Mouse (Mus musculus) brain, embryonic 14.5 days (tissue): ENCODE data around the gene Ncbp2.

ENCODE experiments used
- CTCF ChIP-seq: fragments of 200-500 bp; IDR thresholded peaks from 2 replicates; pipeline ENCODE4 v1.5.1; 2012; ENCODE audit warnings: inconsistent platforms, mild to moderate bottlenecking, moderate library complexity, borderline replicate concordance; ENCODE audit not compliant: insufficient read depth, insufficient read length; ENCODE audit errors: extremely low read depth
- POLR2A ChIP-seq: fragments of 200-500 bp; IDR thresholded peaks from 2 replicates; pipeline ENCODE4 v1.6.1; 2012; ENCODE audit warnings: mild to moderate bottlenecking, inconsistent platforms, borderline replicate concordance; ENCODE audit not compliant: poor library complexity, insufficient read depth, insufficient read length, severe bottlenecking; ENCODE audit errors: extremely low read depth

DNA sequence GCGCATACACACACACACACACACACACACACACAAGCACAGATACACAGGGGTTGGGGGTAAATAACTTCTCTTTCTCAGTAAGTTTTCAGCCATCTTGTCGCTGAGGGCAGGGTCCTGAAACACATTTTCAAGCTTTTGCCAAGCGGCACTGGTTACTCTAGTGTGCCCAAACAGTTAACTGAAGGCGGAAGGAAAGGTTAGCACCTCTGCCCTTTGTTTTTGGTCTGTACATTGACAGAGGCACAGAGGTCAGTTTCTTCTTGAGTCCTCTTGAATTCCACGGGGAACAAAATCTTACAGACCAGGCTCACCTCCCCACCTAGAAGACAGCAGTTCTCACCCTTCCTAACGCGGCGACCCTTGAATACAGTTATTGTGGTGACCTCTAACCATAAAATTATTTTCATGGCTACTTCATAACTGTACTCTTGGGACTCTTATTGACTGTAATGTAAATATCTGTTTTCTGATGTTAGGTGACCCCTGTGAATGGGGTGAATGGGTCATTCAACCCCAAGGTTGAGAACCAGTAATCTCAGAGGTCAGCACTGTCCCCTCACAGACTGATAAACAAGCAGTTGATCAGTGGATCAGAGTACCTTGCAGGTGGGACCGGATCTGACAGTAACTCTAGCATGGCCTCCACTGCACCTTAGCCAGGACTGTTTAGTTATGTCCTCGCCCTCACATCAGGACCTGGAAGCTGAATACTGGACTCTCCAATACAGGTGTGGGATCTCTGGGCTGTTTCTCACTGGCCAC is 60.4 kb downstream of the Ncbp2 start:
- TF ChIP-seq CTCF (no peak), POLR2A (no peak)
